Mouse (Mus musculus) brain, embryonic 14.5 days (tissue): ENCODE data around the gene Lpar1. TPM values are rescaled to one million over a fixed set of nuclear protein-coding genes. Genes with fewer than 3 reads are reported as not detected.

Experiments
- DNase-seq: peaks from one replicate; pipeline ENCODE4 v3.0.0-alpha.2; 2011; ENCODE audit warnings: low read depth
- CTCF ChIP-seq: fragments of 200-500 bp; IDR thresholded peaks from 2 replicates; pipeline ENCODE4 v1.5.1; 2012; ENCODE audit warnings: inconsistent platforms, mild to moderate bottlenecking, moderate library complexity, borderline replicate concordance; ENCODE audit not compliant: insufficient read depth, insufficient read length; ENCODE audit errors: extremely low read depth
- POLR2A ChIP-seq: fragments of 200-500 bp; IDR thresholded peaks from 2 replicates; pipeline ENCODE4 v1.6.1; 2012; ENCODE audit warnings: mild to moderate bottlenecking, inconsistent platforms, borderline replicate concordance; ENCODE audit not compliant: poor library complexity, insufficient read depth, insufficient read length, severe bottlenecking; ENCODE audit errors: extremely low read depth
- polyA plus RNA-seq: library from polyadenylated mRNA; depleted of rRNA; stranded (reverse); fragments of >200 nt; gene quantifications from 2 replicates; pipeline ENCODE4 v1.2.3, GENCODE M21; 2012

Lpar1 gene
- polyA plus RNA-seq, 1 experiment: 11.9 TPM

DNA sequence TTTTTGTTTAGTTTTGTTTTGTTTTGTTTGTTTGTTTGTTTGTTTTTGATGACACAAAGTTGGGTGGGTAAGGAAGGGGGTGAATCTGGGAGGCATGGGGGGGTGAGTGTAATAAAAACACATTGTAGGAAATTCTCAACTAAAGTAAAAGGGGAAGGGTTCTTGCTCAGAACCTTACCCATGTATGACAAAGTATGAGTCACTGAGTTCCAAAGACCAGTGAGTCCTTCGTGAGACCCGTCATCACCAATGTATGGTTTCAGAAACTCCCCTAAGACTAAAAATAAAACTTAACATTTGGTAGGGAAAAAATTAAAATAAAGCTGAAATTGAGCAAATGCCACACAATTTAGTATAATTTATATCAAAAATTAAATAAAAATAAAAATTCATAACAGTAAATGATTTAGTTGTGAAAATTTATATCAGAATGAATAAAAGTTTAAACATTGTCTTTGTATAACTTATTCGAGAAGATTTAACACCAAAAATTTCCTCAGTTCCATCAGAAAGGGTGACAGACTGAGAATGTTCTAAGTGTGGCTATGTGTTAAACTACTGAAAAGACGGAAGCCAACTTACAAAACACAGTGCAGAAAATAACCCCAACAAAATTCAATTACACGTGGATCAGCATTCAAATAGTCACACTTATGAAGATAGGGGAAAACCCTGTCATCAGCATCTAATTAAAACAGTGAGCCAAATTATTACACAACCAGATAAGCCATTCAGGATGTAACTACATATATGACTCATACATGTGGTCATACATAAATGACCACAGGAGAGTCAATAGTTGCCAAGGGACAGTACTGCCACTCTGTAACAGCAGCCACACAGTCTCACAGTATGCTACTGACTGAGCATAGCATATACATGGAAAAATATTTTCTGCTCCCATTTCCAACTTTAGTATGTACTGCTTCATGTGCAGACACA is 83.8 kb downstream of the Lpar1 start:
- TF ChIP-seq CTCF (no peak), POLR2A (no peak)

DNA sequence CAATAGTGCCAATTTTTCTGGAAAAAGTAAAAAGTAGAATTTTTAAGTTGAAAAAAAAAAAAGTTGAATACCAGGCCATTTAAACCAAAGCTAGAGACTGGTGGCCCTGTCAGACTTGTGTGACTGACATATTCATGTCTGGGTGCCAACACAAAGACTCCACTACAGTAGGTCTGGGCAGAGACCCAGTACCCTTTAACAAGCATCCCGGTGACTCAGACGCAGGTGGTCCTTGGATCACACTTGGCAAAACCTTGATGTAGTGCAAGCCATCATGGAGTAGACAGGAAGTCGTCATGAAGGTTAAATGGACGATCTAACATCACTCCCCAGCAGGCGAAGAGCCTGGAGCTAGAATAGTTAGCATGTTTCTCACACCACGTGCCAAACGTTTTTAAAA is 84.7 kb downstream of the Lpar1 start:
- TF ChIP-seq POLR2A (no peak), CTCF (no peak)

More for the DNA sequence above, 83.8 kb downstream of the Lpar1 start:
- no peak for DNase-seq

DNA sequence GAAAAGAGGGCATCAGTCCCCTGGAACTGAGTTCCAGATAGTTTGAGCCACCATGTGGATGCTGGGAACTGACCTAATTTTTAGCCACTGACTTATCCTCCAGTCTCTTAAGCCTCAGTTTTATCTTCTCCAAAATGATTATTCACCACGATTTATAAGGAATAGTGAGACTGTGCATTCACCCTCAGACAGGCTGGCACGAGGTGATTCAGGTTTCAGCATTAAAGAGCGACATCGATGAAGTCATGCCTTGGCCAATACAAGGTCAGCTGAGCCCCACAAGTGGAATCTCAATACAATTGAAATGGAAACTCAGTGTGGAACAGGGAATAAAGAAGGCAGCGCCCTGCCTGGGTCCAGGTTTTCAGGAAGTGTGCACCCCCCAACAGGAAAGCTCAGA is 88.1 kb downstream of the Lpar1 start:
- DNase-seq: no peak
- TF ChIP-seq CTCF (no peak), POLR2A (no peak)

More for the DNA sequence above, 84.7 kb downstream of the Lpar1 start:
- peak; percentile 59 for DNase-seq

DNA sequence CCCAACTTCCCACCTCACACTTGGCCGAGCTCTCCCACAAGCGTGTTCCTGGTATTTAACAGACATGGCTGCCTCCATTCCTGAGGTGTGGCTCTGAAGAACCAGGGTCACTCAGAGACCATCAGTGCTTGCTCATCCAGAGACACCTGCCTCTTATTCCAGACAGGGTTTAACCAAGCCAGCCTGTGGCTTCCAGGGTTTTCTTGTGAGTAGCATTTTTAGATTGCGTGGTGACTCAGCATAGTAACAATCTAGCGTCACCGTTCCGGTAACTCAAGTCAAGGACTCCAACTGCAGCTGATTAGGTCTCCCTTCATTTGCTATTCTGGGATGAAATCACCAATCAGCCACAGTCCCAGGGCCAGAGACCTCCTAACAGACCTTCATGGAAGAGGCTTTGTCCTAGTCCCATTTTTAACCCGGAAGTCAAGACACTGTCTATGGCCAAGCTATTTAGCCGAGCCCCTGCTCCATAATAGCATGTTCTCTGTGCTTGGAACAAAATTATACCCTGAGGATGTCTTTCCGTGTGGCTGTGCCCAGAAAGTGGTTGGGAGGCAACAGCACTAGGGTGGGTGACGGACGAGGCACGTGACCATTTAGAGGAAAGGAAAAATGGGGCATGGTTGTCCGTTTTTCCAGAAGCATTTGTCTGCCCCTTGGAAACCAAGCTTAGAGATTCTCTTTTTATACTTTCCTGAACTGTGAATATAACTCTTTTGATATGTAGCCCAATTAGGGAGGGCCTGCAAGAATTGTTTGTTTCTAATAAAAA is 89.1 kb downstream of the Lpar1 start:
- no peak for DNase-seq

DNA sequence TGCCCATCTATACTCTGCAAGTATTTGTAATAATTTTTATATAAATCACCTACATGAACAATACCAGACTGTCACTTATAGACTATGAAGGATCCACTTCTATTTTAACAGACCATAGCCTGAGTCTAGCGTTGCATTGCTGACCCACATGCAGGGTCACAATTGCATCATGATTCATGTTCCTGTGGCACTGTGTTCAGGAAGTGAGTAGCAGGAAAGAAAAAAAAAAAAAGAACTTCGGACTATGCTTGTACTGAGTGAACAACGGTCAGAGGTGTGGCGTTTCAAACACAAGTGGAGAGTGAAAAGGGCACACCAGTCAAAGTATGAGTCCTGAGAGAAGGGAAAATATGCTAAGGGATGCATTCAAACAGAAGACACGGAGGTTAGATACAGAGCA is 90.7 kb downstream of the Lpar1 start:
- DNase-seq: no peak
- TF ChIP-seq POLR2A: no peak
- TF ChIP-seq CTCF: no peak

More for the DNA sequence above, 89.1 kb downstream of the Lpar1 start:
- no peak for TF ChIP-seq CTCF
- TF ChIP-seq POLR2A: no peak

DNA sequence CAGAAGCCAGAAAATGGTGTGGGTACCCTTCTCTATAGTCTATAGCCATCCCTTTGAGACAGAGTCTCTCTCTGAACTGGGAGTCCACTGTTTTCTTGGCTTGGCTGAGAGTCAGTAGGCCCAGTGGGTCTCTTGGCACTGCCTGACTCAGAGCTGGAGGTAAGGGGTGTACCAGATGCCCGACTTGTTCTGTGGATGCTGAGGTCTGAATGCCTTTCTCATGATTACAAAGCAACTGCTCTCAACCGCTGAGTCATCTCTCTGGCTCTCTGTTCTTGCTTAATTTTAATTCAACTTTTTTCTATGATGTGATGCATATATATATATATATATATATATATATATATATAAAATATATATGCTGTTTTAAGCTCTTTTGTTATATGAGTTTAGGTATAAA is 91.1 kb downstream of the Lpar1 start:
- TF ChIP-seq CTCF (no peak), POLR2A (no peak)
- no peak for DNase-seq

DNA sequence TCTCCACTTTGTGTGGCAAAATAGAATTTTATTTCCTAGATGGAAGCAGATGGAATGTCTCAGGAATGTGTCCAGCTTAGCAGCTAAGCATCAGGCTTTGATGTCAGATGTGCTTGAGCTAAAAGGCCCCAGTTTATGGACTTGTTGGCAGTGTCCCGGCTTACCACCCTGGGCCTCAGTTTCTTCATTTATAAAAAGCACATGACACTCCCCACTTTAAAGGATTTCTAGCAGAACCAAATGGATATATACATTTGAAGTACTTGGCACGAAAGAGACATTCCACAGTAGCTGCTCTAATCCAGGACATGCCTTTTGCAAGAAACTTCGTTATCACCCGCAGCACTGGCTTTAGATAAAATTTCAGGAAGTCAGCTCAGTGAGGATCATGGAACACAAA is 100.4 kb downstream of the Lpar1 start:
- DNase-seq: no peak

DNA sequence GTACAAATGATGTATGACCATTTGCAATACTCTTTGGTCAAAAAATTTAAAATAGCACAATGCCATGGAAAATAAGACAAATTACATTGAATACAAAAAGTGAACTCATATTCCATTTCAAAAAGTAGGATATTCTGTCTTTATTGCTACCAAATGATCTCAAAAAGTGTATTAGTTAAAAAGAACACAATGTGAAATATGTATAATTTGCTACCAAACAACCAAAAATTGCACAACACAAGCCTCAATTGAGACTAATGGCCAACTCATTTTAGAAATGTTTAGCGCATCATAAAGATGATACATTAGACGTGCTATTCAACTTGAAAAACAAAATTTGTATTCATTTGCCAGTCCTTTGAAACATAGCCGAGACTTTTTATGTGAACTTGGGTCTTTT is 104.9 kb downstream of the Lpar1 start:
- TF ChIP-seq POLR2A (no peak), CTCF (no peak)
- no peak for DNase-seq

More for the DNA sequence above, 100.4 kb downstream of the Lpar1 start:
- no peak for TF ChIP-seq POLR2A

DNA sequence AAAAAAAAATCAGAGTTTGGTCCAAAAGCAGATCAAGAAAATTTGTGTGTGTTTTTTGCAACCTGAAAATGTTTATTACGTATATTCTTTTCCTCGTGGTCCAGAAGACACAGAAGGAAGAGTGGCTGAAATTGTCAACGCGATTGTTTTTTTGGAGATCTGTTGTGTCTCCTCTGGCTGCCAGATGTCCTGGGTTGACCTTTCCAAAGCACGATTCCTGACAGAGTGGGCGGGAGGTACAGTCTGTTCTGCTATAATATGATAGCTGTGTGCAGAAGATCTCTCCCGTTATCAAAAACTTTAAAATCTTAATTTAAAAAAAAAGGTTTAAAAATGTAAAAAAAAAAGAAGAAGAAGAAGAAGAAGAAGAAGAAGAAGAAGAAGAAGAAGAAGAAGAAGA is 105.9 kb downstream of the Lpar1 start:
- DNase-seq: no peak
- TF ChIP-seq POLR2A (no peak), CTCF (no peak)

DNA sequence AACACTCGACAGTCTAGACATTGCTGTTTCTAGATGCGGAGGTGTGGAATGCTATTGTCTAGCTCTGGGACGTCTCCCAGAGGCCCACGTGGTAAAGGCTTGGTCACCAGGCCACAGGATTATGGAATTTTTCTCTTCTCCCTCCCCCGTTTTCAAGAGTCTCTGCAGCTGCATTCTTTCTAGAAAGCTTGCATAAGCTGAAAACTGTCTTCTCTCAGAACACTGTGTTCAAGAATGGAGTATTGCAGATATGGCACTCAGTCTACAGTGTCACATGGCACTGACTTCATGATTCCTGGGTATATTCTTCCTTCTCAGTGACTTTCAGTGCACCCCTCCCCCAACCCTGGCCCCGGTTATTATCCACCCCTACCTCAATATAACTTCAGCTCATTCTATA is 107.9 kb downstream of the Lpar1 start:
- no peak for TF ChIP-seq CTCF
- TF ChIP-seq POLR2A: no peak
- DNase-seq: no peak

DNA sequence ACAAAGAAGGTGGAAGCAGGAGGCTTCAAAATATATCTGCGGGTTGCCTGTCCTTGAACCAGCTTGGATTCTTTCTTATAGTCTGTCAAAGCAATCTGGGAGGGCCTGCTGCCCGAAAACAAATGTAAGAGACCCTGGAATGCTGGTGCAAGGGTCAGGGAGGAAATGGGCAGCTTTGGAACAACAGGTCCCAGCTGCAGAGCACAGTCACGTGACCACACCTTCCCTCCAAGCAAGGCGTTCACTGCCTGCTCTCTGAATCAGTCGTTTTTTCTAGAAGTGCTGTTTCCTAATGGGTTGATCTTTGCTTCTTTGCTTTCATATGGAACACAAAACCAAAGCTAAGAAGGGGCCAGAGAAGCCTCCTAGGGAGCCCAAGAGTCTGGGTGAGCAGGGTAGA is 111.4 kb downstream of the Lpar1 start:
- TF ChIP-seq POLR2A: no peak
- TF ChIP-seq CTCF: no peak
- DNase-seq: no peak
